Mouse (Mus musculus): ENCODE results near the gene Esr1.

- TF ChIP-seq POLR2A (IDR thresholded peaks at IDR 0.05; ENCODE audit: borderline replicate concordance, insufficient read depth, low read length) (no peak), CTCF (IDR thresholded peaks at IDR 0.05; ENCODE audit: borderline replicate concordance, insufficient read depth, low read depth, low read length) (no peak)
Measured at GRCm38 (mm10) chr10:4923616-4924015, 312.2 kb downstream of the Esr1 start.
